Mouse (Mus musculus) liver, postnatal 0 days (tissue): Measurements from ENCODE around the gene Tmem151b.

Source experiments
- CTCF ChIP-seq: sonication (generic); IDR thresholded peaks from 2 replicates; pipeline ENCODE4 v1.5.1; 2016; ENCODE audit warnings: antibody characterized with exemption, low read depth
- EP300 ChIP-seq: IDR thresholded peaks from 2 replicates; pipeline ENCODE4 v1.6.1; 2016; ENCODE audit warnings: antibody characterized with exemption, low read depth, mild to moderate bottlenecking

GRCm38 (mm10) chr17:45526571-45526970 lies 22.9 kb downstream of the Tmem151b start:
- TF ChIP-seq CTCF = no peak
- TF ChIP-seq EP300 = no peak
